Mouse (Mus musculus): ENCODE results near the gene Rnaset2b.
"Not testable (repeated sequence)": the region's sequence is repeated elsewhere in the genome, so short reads cannot be mapped to it uniquely, and the experiment has no call there.

GRCm38 (mm10) chr17:6995504-6995903 is 25.1 kb downstream of the Rnaset2b start:
- TF ChIP-seq ZNF384 (IDR thresholded peaks at IDR 0.05; ENCODE audit: low read depth, low read length); CHD2 (IDR thresholded peaks at IDR 0.05; ENCODE audit: low read depth, low read length); HCFC1 (IDR thresholded peaks at IDR 0.05; ENCODE audit: borderline replicate concordance, insufficient read depth, low read length); ZC3H11A (IDR thresholded peaks at IDR 0.05; ENCODE audit: borderline replicate concordance, low read depth, low read length): not testable (repeated sequence)

All from ES-E14 (cell line).